Mouse (Mus musculus) liver, adult 2 months (tissue): ENCODE measurements at regions not wholly inside any gene's neighbourhood (a gene's known extent, or its start where the extent isn't known, plus 50 kb on each side); places are given as distances from the start of the nearest gene placed in this dataset.

ENCODE experiments used
- CTCF ChIP-seq: fragments of 200-500 bp; IDR thresholded peaks from 2 replicates; pipeline ENCODE4 v1.5.1; 2011; ENCODE audit warnings: low read depth, low read length, control low read depth
- POLR2A ChIP-seq: fragments of 200-500 bp; IDR thresholded peaks from 2 replicates; pipeline ENCODE4 v1.6.1; 2011; ENCODE audit warnings: low read length, control low read depth; ENCODE audit not compliant: insufficient read depth; ENCODE audit errors: extremely low read depth

- TF ChIP-seq CTCF (no peak), POLR2A (no peak)
These were observed 108.9 kb upstream of the 1700056E22Rik start for GRCm38 (mm10) chr1:184142974-184143373.
